Comparison of ENCODE assay signal across 8 mouse cellular contexts in genomic region chr14:55108202-55108870, GRCm38 (mm10). TPM values are rescaled to one million over a fixed set of nuclear protein-coding genes. Genes with fewer than 3 reads are reported as not detected.
A peak's percentile ranks its signal among the peaks of the same experiment; 100 is the strongest.
DNase-seq lines count a peak whose midpoint lies in the region; ATAC-seq and TF ChIP-seq lines count a peak whose summit lies in the region.
"Had no signal": no experiment of that assay in that cellular context is flagged by ENCODE, and none has a peak within 500 bp of the region (broad histone marks: within the 10 kb centered on the region; RNA-seq: fewer than 3 reads in every experiment).

No protein-coding gene starts in this region.

- 36% methylated on average over 9 of the region's 9 CpGs for WGBS in forebrain, embryonic 11.5 days
- WGBS in neural tube, embryonic 13.5 days: 33% methylated on average over 9 of the region's 9 CpGs
- 38% methylated on average over 9 of the region's 9 CpGs for WGBS in heart, adult 2 months

- H3K4me1 ChIP-seq in forebrain, embryonic 11.5 days (replicated peaks; ENCODE audit: control insufficient read depth, insufficient read depth, low read length): peaks cover 20% of the 10 kb centered on the region
- peaks cover 68% of the 10 kb centered on the region for H3K4me1 ChIP-seq in neural tube, embryonic 13.5 days (replicated peaks)
- H3K4me1 ChIP-seq in heart, adult 2 months (ENCODE audit: control insufficient read depth, insufficient read depth, low read length): no peaks in the 10 kb centered on the region

- H3K36me3 ChIP-seq in forebrain, embryonic 11.5 days (ENCODE audit: control insufficient read depth, insufficient read depth, low read length): no peaks in the 10 kb centered on the region
- peaks cover 9% of the 10 kb centered on the region for H3K36me3 ChIP-seq in neural tube, embryonic 13.5 days
- H3K36me3 ChIP-seq in heart, adult 2 months (ENCODE audit: control insufficient read depth, insufficient read depth, low read length): no peaks in the 10 kb centered on the region
- H3K36me3 ChIP-seq: heart, embryonic 15.5 days had no signal

- TF ChIP-seq POLR2A in heart, adult 2 months (IDR thresholded peaks at IDR 0.05; ENCODE audit: insufficient read depth, low read depth, low read length): no peak

- no peak overlapping the region for H3K9ac ChIP-seq in forebrain, embryonic 11.5 days (ENCODE audit: low read length)
- H3K9ac ChIP-seq in neural tube, embryonic 13.5 days: peak overlapping the region; percentile 59
- no peak overlapping the region for H3K9ac ChIP-seq in heart, adult 2 months (ENCODE audit: low read depth, low read length)
- H3K9ac ChIP-seq: heart, embryonic 15.5 days had no signal

- peaks cover 8% of the 10 kb centered on the region for H3K27me3 ChIP-seq in forebrain, embryonic 11.5 days (ENCODE audit: control insufficient read depth, insufficient read depth, low read length)
- peaks cover 18% of the 10 kb centered on the region for H3K27me3 ChIP-seq in neural tube, embryonic 13.5 days
- H3K27me3 ChIP-seq in heart, adult 2 months (ENCODE audit: control insufficient read depth, insufficient read depth, low read length): no peaks in the 10 kb centered on the region; the same call in 1 of the 2 replicates

- no peak overlapping the region for H3K27ac ChIP-seq in forebrain, embryonic 11.5 days (ENCODE audit: low read depth, low read length)
- peak overlapping the region; percentile 61 for H3K27ac ChIP-seq in neural tube, embryonic 13.5 days (replicated peaks)
- H3K27ac ChIP-seq in heart, adult 2 months: no peak overlapping the region
- H3K27ac ChIP-seq: heart, embryonic 15.5 days had no signal

- no peaks in the 10 kb centered on the region for H3K9me3 ChIP-seq in forebrain, embryonic 11.5 days (ENCODE audit: control insufficient read depth, low read length)
- no peaks in the 10 kb centered on the region for H3K9me3 ChIP-seq in neural tube, embryonic 13.5 days
- H3K9me3 ChIP-seq: heart, embryonic 15.5 days had no signal

- peak; percentile 89 to 93 for DNase-seq in cerebellum, postnatal 10 days
- no peak for DNase-seq in forebrain, embryonic 11.5 days (ENCODE audit: low spot score)
- DNase-seq in layer of hippocampus, adult 8-10 months (ENCODE audit: low spot score in 2 of 2): peak; percentile 79 to 87
- no peak for DNase-seq in heart, adult 8-10 months (ENCODE audit: low spot score)
- no peak for DNase-seq in heart, adult 2 months

- intact Hi-C loops in heart, adult 2 months (cut with DNase I): no loop called here

- no peaks in the 10 kb centered on the region for H3K79me2 ChIP-seq in heart, adult 2 months (replicated peaks; ENCODE audit: control insufficient read depth, insufficient read depth, low read length)

- ATAC-seq in forebrain, embryonic 11.5 days (replicated peaks; ENCODE audit: low FRiP score): peak; percentile 53; the same call in 1 of the 2 replicates
- ATAC-seq in neural tube, embryonic 13.5 days (ENCODE audit: low read depth): peak; percentile 64
- ATAC-seq in megakaryocyte progenitor cell, adult 5-6 weeks (replicated peaks; ENCODE audit: poor library complexity): no peak

- H3K4me3 ChIP-seq in forebrain, embryonic 11.5 days (ENCODE audit: low read depth, low read length): no peak overlapping the region
- H3K4me3 ChIP-seq in neural tube, embryonic 13.5 days: no peak overlapping the region
- H3K4me3 ChIP-seq in heart, adult 2 months: no peak overlapping the region
- H3K4me3 ChIP-seq: heart, embryonic 15.5 days had no signal

- TF ChIP-seq CTCF in heart, adult 2 months (IDR thresholded peaks at IDR 0.05): no peak

- TF ChIP-seq EP300 in heart, adult 2 months (IDR thresholded peaks at IDR 0.05; ENCODE audit: insufficient read depth, low read depth, low read length): no peak

- 0 out of 2 replicates have a peak overlapping the region, but pooled peaks have one; percentile 18 for H3K4me2 ChIP-seq in forebrain, embryonic 11.5 days (ENCODE audit: low read depth, low read length, severe bottlenecking)
- H3K4me2 ChIP-seq in neural tube, embryonic 13.5 days: peak overlapping the region; percentile 40
- H3K4me2 ChIP-seq: heart, embryonic 15.5 days had no signal

RNA-seq across cellular contexts. Expression of gene Ap1g2, which starts 1.9 kb away (rescaled TPM):
- 13.9 and 14.8 TPM in 2 replicates for polyA plus RNA-seq in forebrain, embryonic 11.5 days (2014; fragmentation: Nextera tagmentation; extraction: Ambion mirVana)
- total RNA-seq in layer of hippocampus, adult 8-10 months (2022): 10 to 100 TPM; 10.8 to 20.7 (median 14.8) TPM
- 5.2 and 8.3 TPM in 2 replicates for polyA plus RNA-seq in neural tube, embryonic 13.5 days (2015; fragmentation: Nextera tagmentation; extraction: Ambion mirVana)
- 1 to 10 TPM; 2.7 to 4.5 (median 4.1) TPM for total RNA-seq in heart, adult 8-10 months (2022)
- 31.3 and 52.7 TPM in 2 replicates for total RNA-seq in megakaryocyte progenitor cell, adult 5-6 weeks (2015)
- 17.4 and 18.3 TPM in 2 replicates for total RNA-seq in megakaryocyte progenitor cell, adult 5-6 weeks (2017)
- 1 to 10 TPM; 5.3 to 5.6 TPM for total RNA-seq in heart, adult 2 months (2021)
- polyA plus RNA-seq in heart, adult 2 months (2012; rRNA removed): 8.2 and 10.2 TPM in 2 replicates

RNA-seq across cellular contexts. Expression of gene Jph4, which starts 8.4 kb away (rescaled TPM):
- 2.9 and 3.7 TPM in 2 replicates for polyA plus RNA-seq in forebrain, embryonic 11.5 days (2014; fragmentation: Nextera tagmentation; extraction: Ambion mirVana)
- 100 to 1,000 TPM; 361 to 416 (median 386) TPM for total RNA-seq in layer of hippocampus, adult 8-10 months (2022)
- 21.1 and 21.4 TPM in 2 replicates for polyA plus RNA-seq in neural tube, embryonic 13.5 days (2015; fragmentation: Nextera tagmentation; extraction: Ambion mirVana)
- under 1 TPM in 3 of 4 experiments, not detected in 1; 0.09 to 0.17 (median 0.09) TPM for total RNA-seq in heart, adult 8-10 months (2022)
- not detected in 2 replicates for total RNA-seq in megakaryocyte progenitor cell, adult 5-6 weeks (2015)
- not detected in 2 replicates for total RNA-seq in megakaryocyte progenitor cell, adult 5-6 weeks (2017)
- under 1 TPM in 1 of 2 experiments, not detected in 1; 0.23 TPM for total RNA-seq in heart, adult 2 months (2021)
- polyA plus RNA-seq in heart, adult 2 months (2012; rRNA removed): 0.25 and 0.32 TPM in 2 replicates

RNA-seq across cellular contexts. Expression of gene Thtpa, which starts 13.8 kb away (rescaled TPM):
- polyA plus RNA-seq in forebrain, embryonic 11.5 days (2014; fragmentation: Nextera tagmentation; extraction: Ambion mirVana): 28.6 and 31.1 TPM in 2 replicates
- 10 to 100 TPM; 19.5 to 23.2 (median 22.3) TPM for total RNA-seq in layer of hippocampus, adult 8-10 months (2022)
- polyA plus RNA-seq in neural tube, embryonic 13.5 days (2015; fragmentation: Nextera tagmentation; extraction: Ambion mirVana): 29.4 and 29.8 TPM in 2 replicates
- 10 to 100 TPM; 11.5 to 17.0 (median 14.0) TPM for total RNA-seq in heart, adult 8-10 months (2022)
- 7.3 and 7.7 TPM in 2 replicates for total RNA-seq in megakaryocyte progenitor cell, adult 5-6 weeks (2015)
- total RNA-seq in megakaryocyte progenitor cell, adult 5-6 weeks (2017): 10.9 and 11.5 TPM in 2 replicates
- 10 to 100 TPM; 10.7 to 13.4 TPM for total RNA-seq in heart, adult 2 months (2021)
- polyA plus RNA-seq in heart, adult 2 months (2012; rRNA removed): 8.2 and 9.7 TPM in 2 replicates

RNA-seq across cellular contexts. Expression of gene Zfhx2, which starts 16.2 kb away (rescaled TPM):
- 15.9 TPM in 2 replicates for polyA plus RNA-seq in forebrain, embryonic 11.5 days (2014; fragmentation: Nextera tagmentation; extraction: Ambion mirVana)
- 10 to 100 TPM; 45.9 to 69.4 (median 55.7) TPM for total RNA-seq in layer of hippocampus, adult 8-10 months (2022)
- 30.4 and 33.6 TPM in 2 replicates for polyA plus RNA-seq in neural tube, embryonic 13.5 days (2015; fragmentation: Nextera tagmentation; extraction: Ambion mirVana)
- 1 to 10 TPM; 4.8 to 5.6 (median 4.9) TPM for total RNA-seq in heart, adult 8-10 months (2022)
- 2.5 and 3.1 TPM in 2 replicates for total RNA-seq in megakaryocyte progenitor cell, adult 5-6 weeks (2015)
- total RNA-seq in megakaryocyte progenitor cell, adult 5-6 weeks (2017): 0.75 and 1.1 TPM in 2 replicates
- 1 to 10 TPM; 3.9 to 4.1 TPM for total RNA-seq in heart, adult 2 months (2021)
- polyA plus RNA-seq in heart, adult 2 months (2012; rRNA removed): 1.1 and 1.3 TPM in 2 replicates

Comparison
In these comparisons a context has a peak if more than half of its experiments do, and no peak if none do; other contexts are left out.
1. DNase-seq: peak in cerebellum, postnatal 10 days (2 of 2) and layer of hippocampus, adult 8-10 months (2 of 2); none in forebrain, embryonic 11.5 days (single experiment), heart, adult 8-10 months (single experiment) and heart, adult 2 months (0 of 2).
2. RNA of gene Jph4, which starts 8.4 kb away (total RNA-seq): 361 to 416 TPM in layer of hippocampus, adult 8-10 months; 0.23 TPM in heart, adult 2 months, 0.09 to 0.17 TPM in heart, adult 8-10 months and not detected in megakaryocyte progenitor cell, adult 5-6 weeks; every median in the first group is over 100 times any median in the second.